Mouse (Mus musculus) megakaryocyte-erythroid progenitor cell, adult 5-6 weeks (primary cell): Measurements from ENCODE around the gene Nrxn1. TPM values are rescaled to one million over a fixed set of nuclear protein-coding genes. Genes with fewer than 3 reads are reported as not detected.

Experiments
- ATAC-seq: replicated peaks from 2 replicates; pipeline ENCODE4 v1.8.0; 2016; ENCODE audit warnings: mild to moderate bottlenecking, inconsistent platforms; ENCODE audit not compliant: severe bottlenecking, poor library complexity, low FRiP score, low TSS enrichment
- total RNA-seq, 2 experiments: library from RNA; stranded (forward) in 1 of 2; stranded (reverse) in 1 of 2; fragments of 200-1000, 215-1000 nt in 1 of 2; fragments of >200 nt in 1 of 2; fragmentation: Nextera tagmentation in 1 of 2; gene quantifications; 2 replicates each; pipeline ENCODE4 v1.2.3; 2014 to 2017

The Nrxn1 gene
- total RNA-seq, 2 experiments from 2014 or later, result 5.9 to 14.5 TPM

DNA sequence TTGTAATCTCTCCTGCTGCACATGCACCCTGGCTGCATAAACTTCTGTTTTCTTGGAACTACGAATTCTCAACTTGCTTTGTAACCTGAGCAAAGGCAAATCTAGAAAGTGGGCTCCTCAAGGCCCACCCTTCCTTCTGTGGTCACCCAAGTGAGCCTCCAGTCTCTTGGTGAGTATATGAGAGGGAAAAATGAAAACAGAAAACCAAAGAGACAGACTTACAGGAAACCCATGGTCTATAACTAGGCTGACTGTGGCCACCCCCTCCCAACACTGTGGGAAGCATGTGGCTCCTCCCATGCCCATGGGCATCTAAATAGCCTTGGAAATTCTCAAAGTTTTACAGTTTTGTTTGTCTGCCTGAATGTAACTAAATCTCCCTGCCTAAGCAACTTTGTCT, 390.2 kb downstream of the Nrxn1 start:
- no peak for ATAC-seq

DNA sequence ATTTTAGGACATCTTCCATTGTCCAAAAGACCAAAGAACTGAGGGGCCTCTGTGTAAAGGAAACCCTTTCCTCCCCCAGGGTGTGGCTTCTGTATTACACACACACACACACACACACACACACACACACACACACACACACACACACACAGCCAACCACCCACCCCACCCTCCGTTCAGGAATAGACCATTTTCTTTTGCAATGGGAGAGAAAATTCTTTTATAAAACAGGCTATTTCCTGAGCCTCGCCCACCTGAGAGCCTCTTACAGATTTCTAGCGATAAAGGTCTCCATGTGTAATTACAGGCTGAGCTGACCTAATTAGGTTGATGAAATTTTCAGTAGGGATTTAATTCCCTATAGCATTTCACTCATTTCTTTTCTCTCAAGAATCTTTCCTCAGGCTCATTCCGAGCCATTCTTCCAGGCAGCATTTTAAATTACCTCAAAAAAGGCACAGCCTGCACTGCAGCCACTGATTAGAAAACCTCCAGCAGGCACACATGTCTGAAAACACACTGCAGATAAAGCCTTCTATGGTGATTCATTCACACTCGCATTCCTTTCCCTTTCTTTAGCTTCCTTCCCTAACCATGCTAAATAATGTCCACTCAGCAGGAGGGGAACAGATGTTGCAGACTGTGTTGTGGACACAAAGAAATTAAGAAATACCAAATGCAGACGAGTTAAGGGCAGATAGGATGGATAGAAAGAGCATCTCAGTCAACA, 396.6 kb downstream of the Nrxn1 start:
- ATAC-seq, result no peak

DNA sequence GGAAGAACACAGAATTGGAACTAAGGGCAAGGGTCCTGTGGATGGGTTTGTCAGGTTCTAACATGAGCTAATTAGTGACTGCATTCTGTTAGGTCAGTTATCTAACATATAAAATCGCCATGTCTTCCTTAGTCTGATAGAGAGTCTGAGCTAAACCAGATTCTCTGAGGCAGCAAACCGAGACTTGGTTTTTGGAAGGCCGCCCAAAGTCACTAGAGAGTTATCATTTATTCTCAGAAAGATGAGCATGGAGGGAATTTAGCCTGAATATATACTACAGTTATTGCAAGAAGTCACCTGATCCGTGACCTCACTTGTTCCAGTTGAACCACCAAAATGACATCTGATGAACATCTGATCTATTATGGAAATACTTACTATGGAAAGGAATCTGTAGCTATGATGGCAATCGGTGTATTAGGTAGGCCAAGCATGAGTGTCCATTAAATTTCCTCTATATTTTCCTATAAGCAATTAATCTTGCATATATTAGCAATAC, 397.7 kb downstream of the Nrxn1 start:
- no peak for ATAC-seq

DNA sequence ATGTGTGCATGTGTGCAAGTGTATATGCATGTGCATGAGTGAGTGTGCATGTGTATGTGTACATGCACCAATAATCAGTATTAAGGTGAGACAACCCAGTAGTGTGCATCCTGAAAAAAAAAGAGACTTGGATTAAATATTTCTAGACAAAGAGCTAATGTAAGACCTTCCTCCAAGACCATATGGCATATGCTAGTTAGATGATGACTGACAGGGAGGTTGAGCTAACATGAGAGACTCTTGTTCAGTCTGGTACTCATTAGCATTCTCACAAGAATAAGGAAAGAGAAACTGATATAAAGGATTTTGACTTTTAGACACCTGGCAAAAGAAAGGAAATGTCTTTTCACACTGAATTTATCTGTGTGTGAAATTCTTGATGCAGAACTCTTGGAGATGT, 408.7 kb downstream of the Nrxn1 start:
- ATAC-seq, result no peak

DNA sequence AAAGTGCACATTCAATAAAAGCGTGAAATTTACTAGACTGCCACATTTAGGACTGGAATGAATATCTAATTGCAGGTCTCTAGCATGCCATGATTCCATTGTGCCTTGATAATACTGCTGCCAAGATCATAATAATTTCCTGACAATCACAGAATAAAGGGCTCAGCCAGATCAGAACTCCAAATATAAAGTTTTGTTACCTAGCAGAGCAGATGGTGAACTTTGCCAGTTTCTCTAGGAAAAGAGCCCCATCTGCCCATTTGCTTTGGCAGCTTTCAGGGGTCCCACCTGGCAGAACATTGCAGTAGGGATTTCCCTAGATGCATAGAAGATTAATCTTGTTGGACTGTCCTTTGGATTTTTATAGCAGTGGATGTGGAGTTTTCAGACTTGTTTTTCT, 411.9 kb downstream of the Nrxn1 start:
- ATAC-seq, result no peak

DNA sequence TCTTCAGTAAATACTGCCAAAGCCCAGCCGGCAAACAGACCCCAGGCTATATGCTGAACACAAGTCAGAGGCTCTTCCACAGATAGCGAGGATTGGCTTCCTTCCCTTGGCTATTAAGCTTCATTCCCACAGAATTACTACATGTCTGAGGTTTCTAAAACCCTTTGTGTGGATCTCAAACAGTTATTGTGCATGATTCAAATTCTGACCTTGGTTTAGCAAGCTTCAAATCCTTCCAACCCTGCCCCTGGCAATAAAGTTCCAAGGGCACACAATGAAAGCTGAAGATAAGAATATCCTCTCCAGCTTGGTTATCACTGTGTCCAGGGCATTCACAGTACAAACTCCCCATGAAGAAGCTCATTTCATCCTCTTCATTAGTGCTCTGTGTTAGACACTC, 416.2 kb downstream of the Nrxn1 start:
- ATAC-seq, result no peak

DNA sequence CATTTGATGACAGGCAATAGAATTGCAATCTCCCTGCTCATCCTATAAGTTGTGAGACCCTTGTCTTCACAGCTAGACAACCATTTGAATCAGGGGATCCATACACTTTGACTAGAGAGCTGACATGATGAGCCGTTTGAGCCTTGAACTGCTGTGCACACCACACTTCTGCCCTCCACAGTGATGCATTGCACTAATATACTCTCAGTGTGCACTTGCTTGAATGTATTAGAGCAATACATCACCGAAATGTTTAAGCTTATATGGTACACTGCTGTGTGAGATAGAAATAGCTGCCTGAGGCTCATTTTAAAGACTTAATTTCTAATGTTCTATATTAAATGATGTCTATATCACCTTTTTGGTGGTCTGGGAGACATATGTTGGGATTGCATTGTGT, 430.6 kb downstream of the Nrxn1 start:
- ATAC-seq, result no peak

DNA sequence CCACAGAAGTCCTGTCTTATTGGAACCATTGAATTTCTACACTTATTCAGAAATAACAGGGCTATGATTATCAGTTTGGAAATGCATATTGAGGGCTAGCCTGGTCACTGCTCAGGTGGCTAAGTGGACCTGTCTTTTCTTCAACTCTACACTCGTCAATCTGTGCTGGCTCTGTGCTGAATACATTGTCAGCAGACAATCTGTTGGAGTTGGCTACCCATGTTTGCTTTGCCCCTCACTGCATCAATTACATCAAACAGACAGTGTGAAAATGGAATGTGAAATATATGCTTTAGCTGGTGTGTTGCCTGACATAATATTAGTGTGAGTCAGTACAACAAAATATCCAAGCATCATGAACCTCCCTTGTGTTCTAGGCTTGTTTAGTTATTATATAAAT, 438.4 kb downstream of the Nrxn1 start:
- no peak for ATAC-seq

DNA sequence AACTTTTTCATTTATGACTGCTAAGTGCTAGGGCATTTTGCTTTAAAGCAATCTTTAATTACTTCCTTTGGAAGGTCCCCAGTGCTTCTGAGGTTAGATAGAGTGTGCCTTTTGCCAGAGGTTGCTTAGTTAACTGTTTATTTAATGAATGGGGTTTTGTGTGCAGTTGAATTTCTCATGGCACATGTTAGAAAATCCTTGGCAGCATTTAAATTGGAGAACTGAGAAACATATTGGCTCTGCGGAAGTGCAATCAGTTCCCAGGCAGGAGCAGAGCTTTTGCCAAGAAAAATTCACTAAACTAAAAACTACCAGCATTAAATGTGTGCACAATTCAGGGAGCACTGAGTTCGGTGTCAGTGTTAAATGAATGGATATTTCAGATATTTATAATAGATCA, 439.5 kb downstream of the Nrxn1 start:
- no peak for ATAC-seq

DNA sequence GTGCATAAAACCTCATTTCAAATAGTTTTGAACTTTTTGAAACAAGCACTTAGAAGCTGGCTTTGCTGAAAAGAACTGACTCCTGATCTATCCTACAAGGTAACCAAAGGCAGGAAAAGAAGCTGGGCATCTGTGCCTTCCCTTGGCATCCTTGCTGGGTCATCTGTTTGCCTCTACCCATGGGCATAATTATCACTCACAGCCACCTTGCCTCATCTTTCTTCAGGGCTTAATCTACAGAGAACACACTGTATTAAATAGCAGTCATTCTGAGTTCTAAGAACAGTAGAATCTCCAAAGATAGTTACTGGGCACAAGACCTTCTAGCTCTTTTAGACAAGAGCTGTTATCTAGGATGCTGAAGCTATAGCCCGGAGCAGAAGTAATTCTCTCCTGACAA, 442.6 kb downstream of the Nrxn1 start:
- peak; percentile 41; the same call in 1 of the 2 replicates for ATAC-seq

DNA sequence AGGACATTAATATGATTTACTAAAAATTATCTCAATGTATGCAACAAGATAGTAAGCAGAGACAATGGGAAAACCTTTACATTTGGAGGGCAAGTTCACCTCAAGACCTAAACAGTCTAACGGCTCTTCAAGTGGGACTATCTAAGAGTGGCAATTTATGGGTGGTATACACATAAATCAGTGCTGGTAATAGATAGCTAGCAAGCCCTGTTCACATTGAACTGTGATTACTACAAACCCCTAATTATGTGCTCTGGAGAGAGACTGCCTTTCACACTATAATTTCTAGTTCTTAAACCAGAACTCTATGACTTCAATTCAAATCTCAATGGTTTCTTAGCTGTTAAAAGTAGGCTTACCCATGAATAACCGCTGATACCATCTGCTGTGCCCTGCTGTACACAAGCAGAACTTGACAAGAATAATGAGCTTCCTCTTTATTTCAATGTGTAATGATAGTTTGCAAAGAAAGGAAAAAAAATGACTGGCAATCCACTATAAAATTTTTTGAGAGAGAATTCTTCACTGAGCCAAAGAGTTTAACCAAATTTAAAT, 453.8 kb downstream of the Nrxn1 start:
- no peak for ATAC-seq

DNA sequence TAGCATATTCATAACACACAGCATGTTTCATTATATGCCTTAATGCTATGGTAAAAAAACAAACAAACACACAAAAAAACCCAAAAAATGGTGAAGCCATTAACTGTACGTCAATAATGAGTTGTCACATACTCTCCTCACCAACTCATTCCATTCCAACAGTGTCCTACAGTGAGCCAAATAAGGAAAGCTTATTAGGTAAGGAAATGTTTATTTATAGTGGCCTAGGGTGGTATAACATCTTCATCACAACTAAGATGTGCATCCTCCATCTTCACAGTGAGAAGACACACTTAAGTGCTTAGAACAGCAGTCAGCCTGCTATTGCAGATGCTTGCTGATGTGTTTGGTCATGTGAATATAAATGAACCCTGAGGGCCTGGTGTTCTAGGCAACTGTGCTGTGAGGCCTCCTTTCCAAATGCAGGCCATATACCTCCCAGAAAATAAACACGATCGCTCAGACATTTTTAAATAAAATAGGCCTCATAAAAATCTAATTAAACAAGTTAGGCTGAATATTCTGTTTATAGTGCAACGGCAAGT, 454.6 kb downstream of the Nrxn1 start:
- ATAC-seq, result no peak

DNA sequence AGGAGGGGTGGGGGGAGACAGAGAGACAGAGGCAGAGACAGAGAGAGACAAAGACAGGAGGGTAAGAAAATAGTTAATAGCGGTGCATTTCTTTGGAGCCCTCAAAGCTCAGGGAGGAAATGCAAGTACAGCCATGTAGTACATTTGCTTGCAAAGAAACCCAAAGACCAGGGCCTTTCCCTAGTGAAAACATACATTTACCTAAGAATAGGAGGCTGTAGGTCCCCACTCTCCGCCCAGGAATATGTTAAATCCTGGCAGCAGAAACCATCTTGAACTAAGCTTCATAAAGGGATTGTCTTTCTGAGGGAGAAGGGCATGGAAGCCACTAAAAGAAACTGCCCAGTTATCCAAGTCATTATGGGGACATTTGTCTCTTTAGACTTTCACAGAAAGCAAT, 461.5 kb downstream of the Nrxn1 start:
- no peak for ATAC-seq

DNA sequence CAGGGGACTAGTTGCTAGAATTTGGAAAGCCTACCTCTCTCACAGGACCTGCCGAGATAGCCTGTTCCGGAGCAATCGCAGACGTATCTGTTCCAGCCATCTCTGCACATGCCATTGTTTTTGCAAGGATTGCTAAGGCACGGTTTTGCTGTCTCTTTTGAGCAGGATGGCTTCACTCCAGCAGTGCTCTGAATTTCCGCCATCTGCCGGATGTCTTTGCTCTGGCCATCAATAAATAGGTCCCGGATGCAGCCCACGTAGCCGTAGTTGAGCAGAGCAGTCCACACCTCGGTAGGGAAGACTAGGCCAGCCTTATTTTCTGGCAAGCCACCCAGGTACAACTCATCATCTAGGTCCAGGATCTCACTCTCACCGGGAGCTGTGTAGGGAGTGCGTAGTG, 463.0 kb downstream of the Nrxn1 start:
- ATAC-seq, result no peak

DNA sequence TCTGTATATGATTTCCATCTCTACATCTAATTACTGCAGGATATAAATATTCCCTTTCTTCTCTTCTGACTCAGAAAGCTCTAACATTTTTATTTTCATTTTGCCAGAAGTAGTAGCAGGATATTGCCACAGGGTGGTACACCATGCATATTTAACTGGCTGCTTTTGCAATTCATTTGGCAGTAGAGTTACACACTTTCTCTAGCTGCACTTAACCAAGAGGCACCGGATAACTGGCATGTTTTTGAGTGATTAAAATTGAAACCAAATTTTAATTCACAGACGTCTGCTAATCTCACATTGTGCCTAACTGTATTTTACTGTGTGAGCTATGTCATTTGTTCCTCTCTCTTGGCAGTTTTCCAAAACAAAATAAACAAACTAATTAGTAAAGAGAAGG, 464.4 kb downstream of the Nrxn1 start:
- peak; percentile 99 for ATAC-seq

DNA sequence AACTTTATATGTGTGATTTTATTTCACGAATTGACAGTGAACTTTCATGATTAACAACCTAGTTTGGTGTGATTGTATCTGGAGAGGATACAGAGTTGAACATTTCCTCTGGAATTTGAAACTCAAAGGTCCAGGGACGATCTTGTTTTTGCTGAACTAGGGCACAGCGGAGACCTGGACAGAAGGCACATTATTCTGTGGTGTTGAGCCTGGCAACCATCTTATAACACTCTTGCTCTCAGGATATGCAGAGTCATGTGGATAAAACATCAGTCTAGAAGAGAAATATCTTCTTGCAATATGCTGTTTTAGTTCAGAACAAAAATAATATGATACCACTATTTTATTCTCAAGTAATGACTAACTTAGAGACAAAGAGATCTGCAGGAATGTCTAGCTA, 464.9 kb downstream of the Nrxn1 start:
- ATAC-seq, result peak; percentile 19; the same call in 1 of the 2 replicates

DNA sequence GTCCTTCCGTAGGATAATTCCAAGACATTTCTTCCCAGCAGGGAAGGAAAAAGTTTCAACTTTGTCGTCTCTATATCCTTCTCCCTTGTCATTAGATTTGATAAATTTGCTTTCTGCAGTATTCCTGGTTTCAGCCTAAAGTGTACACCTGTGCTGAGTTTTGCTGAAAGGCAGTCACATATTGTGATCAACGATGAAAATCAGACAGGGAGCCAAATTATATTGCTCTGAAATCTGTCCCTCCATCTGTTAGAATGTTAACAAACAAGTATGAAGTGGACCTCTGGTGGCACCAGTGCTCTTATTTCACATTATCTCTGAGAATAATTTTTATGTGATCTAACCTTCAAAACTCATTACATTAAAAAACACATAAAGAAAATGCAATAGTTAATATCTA, 465.5 kb downstream of the Nrxn1 start:
- no peak for ATAC-seq

DNA sequence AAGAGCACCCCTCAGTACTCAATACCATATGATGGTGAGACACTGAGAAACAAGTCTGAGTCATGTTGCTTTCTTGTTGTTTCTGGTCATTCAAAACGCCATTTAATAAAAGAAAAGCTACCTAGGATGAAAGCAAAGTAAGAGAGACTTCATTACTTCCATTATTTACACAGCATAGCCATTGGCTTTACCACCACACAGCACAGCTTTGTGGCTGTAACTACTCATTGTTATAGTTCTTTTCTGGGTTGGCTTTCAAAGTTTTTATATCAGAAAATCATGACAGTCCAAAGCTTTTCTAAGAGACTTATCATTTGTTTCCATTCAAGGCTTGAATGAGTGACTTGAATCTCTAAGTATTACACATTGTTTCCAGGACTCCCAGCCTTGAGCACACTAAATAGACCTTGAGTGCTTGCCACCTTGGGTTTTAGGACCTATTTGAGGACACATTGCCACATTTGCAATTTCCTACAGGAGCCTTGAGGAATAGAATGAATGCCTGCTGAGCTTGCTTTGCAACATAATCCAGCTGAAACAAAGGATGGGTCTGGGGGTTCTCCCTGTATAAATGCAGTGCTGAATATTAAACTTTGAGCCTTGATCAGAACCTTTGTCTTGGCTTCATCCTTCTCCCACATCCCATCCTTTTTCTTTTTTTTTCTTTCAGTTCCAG, 468.1 kb downstream of the Nrxn1 start:
- ATAC-seq, result no peak

DNA sequence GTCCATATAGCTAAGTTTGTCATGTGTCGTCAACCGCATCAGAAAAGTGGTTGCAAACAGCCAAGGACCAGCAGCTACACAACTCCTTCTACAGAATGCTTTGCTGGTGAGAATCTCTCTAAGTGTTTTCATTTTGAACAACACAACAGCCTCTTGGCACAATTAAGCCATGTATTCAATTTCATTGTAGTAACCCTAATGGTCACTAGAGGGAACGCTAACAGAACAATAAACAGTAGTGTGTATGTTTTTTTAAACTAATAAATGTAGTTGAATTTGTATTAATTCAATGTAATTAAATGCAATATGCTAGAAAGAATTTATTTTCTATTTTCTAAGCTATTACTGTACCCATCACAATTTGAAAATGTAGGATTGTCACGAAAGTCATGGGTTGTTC, 471.0 kb downstream of the Nrxn1 start:
- ATAC-seq, result no peak

DNA sequence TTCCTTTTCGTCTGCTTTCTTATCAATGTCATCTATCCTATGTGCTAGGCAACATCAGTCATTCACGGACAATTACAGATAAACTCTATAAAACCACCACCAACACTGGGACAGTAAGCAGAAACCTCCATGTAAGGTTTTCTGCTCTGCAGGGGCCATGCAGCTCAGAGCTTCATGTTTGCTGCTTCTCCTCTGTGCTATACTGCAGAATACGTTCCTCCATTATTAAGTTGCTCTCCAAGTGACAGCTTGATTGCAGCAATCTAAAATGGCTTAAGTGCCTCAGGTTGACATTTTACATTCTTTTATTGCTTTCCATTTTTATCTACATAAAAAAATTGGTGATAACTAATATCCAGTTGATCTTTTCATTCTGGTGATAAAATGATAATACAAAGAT, 477.9 kb downstream of the Nrxn1 start:
- no peak for ATAC-seq

DNA sequence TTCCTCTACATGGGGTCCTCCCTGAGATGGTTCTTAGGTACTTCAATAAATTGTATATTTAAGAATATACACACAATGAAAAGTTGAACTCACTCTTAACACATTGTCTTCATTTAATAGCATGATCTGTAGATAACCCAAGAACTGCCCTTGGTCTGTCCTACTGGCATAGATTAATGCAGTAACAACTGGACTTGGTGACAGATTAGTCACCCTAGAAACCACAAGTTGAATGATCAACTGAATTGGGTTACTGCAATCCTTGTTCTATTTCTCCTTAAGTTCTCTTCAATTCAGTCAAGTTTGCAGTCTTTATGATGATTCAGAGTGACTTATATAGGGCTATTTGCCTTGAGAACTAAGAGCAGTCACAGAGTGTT, 485.5 kb downstream of the Nrxn1 start:
- no peak for ATAC-seq
